24 mouse cellular contexts compared by ENCODE assay signal in genomic region chr15:98088889-98089288, GRCm38 (mm10). TPM values are rescaled to one million over a fixed set of nuclear protein-coding genes. Genes with fewer than 3 reads are reported as not detected.
DNase-seq lines count a peak whose midpoint lies in the region; ATAC-seq and TF ChIP-seq lines count a peak whose summit lies in the region.
"Had no signal": no experiment of that assay in that cellular context is flagged by ENCODE, and none has a peak within 500 bp of the region (broad histone marks: within the 10 kb centered on the region; RNA-seq: fewer than 3 reads in every experiment).

No protein-coding gene starts in this region.

- peaks cover 35% of the 10 kb centered on the region for H3K4me1 ChIP-seq in liver, embryonic 13.5 days (replicated peaks)
- peaks cover 5 to 36% of the 10 kb centered on the region in 2 experiments for H3K4me1 ChIP-seq in CH12.LX (ENCODE audit: control insufficient read depth in 1 of 2, insufficient read depth in 2 of 2)

- no peak for TF ChIP-seq CTCF in CH12.LX (conservative IDR thresholded peaks at IDR 0.05 in 1 of 2, IDR thresholded peaks at IDR 0.05 in 1 of 2; ENCODE audit: low read depth in 2 of 2, low read length in 2 of 2)

- peaks cover 55% of the 10 kb centered on the region for H3K36me3 ChIP-seq in liver, embryonic 13.5 days
- H3K36me3 ChIP-seq in CH12.LX (replicated peaks in 1 of 2; ENCODE audit: control insufficient read depth in 1 of 2, insufficient read depth in 1 of 2, low read length in 1 of 2): peaks cover 18 to 47% of the 10 kb centered on the region in 2 experiments
- H3K36me3 ChIP-seq in macrophage (ENCODE audit: inconsistent target): peaks cover 13% of the 10 kb centered on the region; the same call in 1 of the 2 replicates

- no peak overlapping the region for H3K4me2 ChIP-seq in liver, embryonic 13.5 days
- peak overlapping the region; percentile 89 for H3K4me2 ChIP-seq in CH12.LX (ENCODE audit: insufficient read depth, low read depth, poor library complexity, severe bottlenecking)
- H3K4me2 ChIP-seq: embryonic facial prominence, embryonic 12.5 days; hindbrain, embryonic 15.5 days; limb, embryonic 12.5 days; lung, embryonic 15.5 days; midbrain, embryonic 11.5 days had no signal

- H3K79me2 ChIP-seq in CH12.LX (replicated peaks; ENCODE audit: control insufficient read depth, extremely low read depth, insufficient read depth, poor library complexity, severe bottlenecking): peaks cover 39% of the 10 kb centered on the region
- peaks cover 67% of the 10 kb centered on the region for H3K79me2 ChIP-seq in macrophage (ENCODE audit: inconsistent target)

- ATAC-seq in liver, embryonic 13.5 days (ENCODE audit: low read depth): no peak

- TF ChIP-seq RAD21 in CH12.LX (IDR thresholded peaks at IDR 0.05; ENCODE audit: low read depth, low read length): no peak

- dilution Hi-C loops in CH12.LX (cut with MboI; ENCODE audit: extremely low pct_ligation_motif_present, extremely low pct_unique_long_range_greater_than_20kb, low sequenced_read_pairs): no loop called here

- H3K27ac ChIP-seq in liver, embryonic 13.5 days: no peak overlapping the region
- H3K27ac ChIP-seq in CH12.LX (ENCODE audit: insufficient read depth, low read depth): no peak overlapping the region
- peak overlapping the region; percentile 89 for H3K27ac ChIP-seq in macrophage
- H3K27ac ChIP-seq: embryonic facial prominence, embryonic 12.5 days; heart, embryonic 10.5 days; hindbrain, embryonic 15.5 days; layer of hippocampus, adult 2 months; limb, embryonic 12.5 days; liver, embryonic 14.5 days; lung, embryonic 15.5 days had no signal

- H3K4me3 ChIP-seq in liver, embryonic 13.5 days (replicated peaks): no peak overlapping the region
- H3K4me3 ChIP-seq in CH12.LX (replicated peaks in 1 of 3; ENCODE audit: low read depth in 2 of 3, low read length in 2 of 3, poor library complexity in 1 of 3) (no peak overlapping the region), macrophage (ENCODE audit: inconsistent target) (peak overlapping the region; percentile 37)
- H3K4me3 ChIP-seq: embryonic facial prominence, embryonic 12.5 days; heart, embryonic 10.5 days; hindbrain, embryonic 15.5 days; layer of hippocampus, adult 2 months; limb, embryonic 12.5 days; lung, embryonic 15.5 days had no signal

- 78% methylated on average over 1 of the region's 1 CpGs for WGBS in liver, embryonic 13.5 days (ENCODE audit: insufficient replicate concordance)
- 0% methylated on average over 1 of the region's 1 CpGs for WGBS in macrophage (ENCODE audit: missing documents)

- no peaks in the 10 kb centered on the region for H3K27me3 ChIP-seq in liver, embryonic 13.5 days
- H3K27me3 ChIP-seq in CH12.LX (replicated peaks): no peaks in the 10 kb centered on the region
- H3K27me3 ChIP-seq: embryonic facial prominence, embryonic 12.5 days; hindbrain, embryonic 15.5 days; limb, embryonic 12.5 days; lung, embryonic 15.5 days had no signal

- DNase-seq in liver, embryonic 13.5 days: no peak
- no peak for DNase-seq in liver
- DNase-seq in CH12.LX (ENCODE audit: extremely low read depth): no peak
- DNase-seq in thymus, postnatal 36 days: peak; percentile 7 to 29
- DNase-seq in kidney, postnatal 25 days: no peak
- no peak for DNase-seq in adrenal gland, adult 18-20 months (ENCODE audit: low spot score in 2 of 2)
- DNase-seq: adrenal gland, postnatal 36 days; cerebellum, adult 11-12 months; cerebellum, postnatal 10 days; kidney, adult 8-10 months; kidney, postnatal 14 days; layer of hippocampus, postnatal 36 days; lung, postnatal 36 days; right cerebral cortex, adult 18-20 months; right cerebral cortex, postnatal 4 days had no signal

- no peak for TF ChIP-seq EP300 in CH12.LX (IDR thresholded peaks at IDR 0.05; ENCODE audit: low read length)

- in situ Hi-C loops in CH12.LX (cut with MboI; ENCODE audit: low pct_ligation_motif_present, low pct_unique_long_range_greater_than_20kb, low sequenced_read_pairs): no loop called here

- H3K9me3 ChIP-seq in liver, embryonic 13.5 days (replicated peaks): no peaks in the 10 kb centered on the region
- no peaks in the 10 kb centered on the region for H3K9me3 ChIP-seq in CH12.LX (replicated peaks; ENCODE audit: low read length)
- H3K9me3 ChIP-seq: embryonic facial prominence, embryonic 12.5 days; heart, embryonic 10.5 days; hindbrain, embryonic 15.5 days; limb, embryonic 12.5 days; lung, embryonic 15.5 days had no signal

- peak overlapping the region; percentile 17; the same call in 1 of the 2 replicates for H3K9ac ChIP-seq in liver, embryonic 13.5 days
- H3K9ac ChIP-seq in CH12.LX (ENCODE audit: insufficient read depth, low read depth): no peak overlapping the region
- H3K9ac ChIP-seq: embryonic facial prominence, embryonic 12.5 days; hindbrain, embryonic 15.5 days; limb, embryonic 12.5 days; liver, embryonic 14.5 days; lung, embryonic 15.5 days had no signal

- TF ChIP-seq POLR2A in CH12.LX (IDR thresholded peaks at IDR 0.05; ENCODE audit: low read depth, low read length): no peak

TF ChIP-seq in CH12.LX, 34 proteins besides CTCF, POLR2A, EP300 and RAD21:
- TF ChIP-seq ZNF384 (IDR thresholded peaks at IDR 0.05; ENCODE audit: low read depth, low read length) (no peak), E2F4 (IDR thresholded peaks at IDR 0.05; ENCODE audit: insufficient replicate concordance, low read depth, low read length) (no peak), CHD1 (IDR thresholded peaks at IDR 0.05; ENCODE audit: low read depth, low read length) (no peak), POLR2AphosphoS2 (IDR thresholded peaks at IDR 0.05; ENCODE audit: low read depth, low read length) (no peak), RCOR1 (conservative IDR thresholded peaks at IDR 0.05; ENCODE audit: low read depth, low read length) (no peak), GABPA (IDR thresholded peaks at IDR 0.05; ENCODE audit: insufficient replicate concordance, low read depth, low read length) (no peak), SIN3A (IDR thresholded peaks at IDR 0.05; ENCODE audit: low read length) (no peak), HCFC1 (IDR thresholded peaks at IDR 0.05; ENCODE audit: low read depth, low read length) (no peak), NELFE (IDR thresholded peaks at IDR 0.05; ENCODE audit: low read depth, low read length) (no peak)
TF ChIP-seq in CH12.LX: peak in this region for 0.

RNA-seq across cellular contexts. Expression of gene Pfkm, which starts 3.5 kb away (rescaled TPM):
- 26.7 and 28.1 TPM in 2 replicates for polyA plus RNA-seq in liver, embryonic 13.5 days (2015; fragmentation: Nextera tagmentation; extraction: Ambion mirVana)
- total RNA-seq in CH12.LX (2012; rRNA removed) (23.8 and 29.6 TPM in 2 replicates), CH12.LX (2014; rRNA removed) (21.1 and 23.5 TPM in 2 replicates)
- polyA plus RNA-seq in CH12.LX (2012; ENCODE audit: insufficient read length, low read depth) (37.9 and 39.2 TPM in 2 replicates), macrophage (2018) (4.4 to 6.7 TPM (median 5.4 TPM) in 3 replicates)
- 10 to 100 TPM in 14 of 26 experiments, 1 to 10 TPM in 12; 3.8 to 16.4 (median 10.3) TPM for total RNA-seq in macrophage (2018; cell fraction: chromatin; rRNA removed)
- total RNA-seq in macrophage (2018; cell fraction: cytosol; rRNA removed): 1 to 10 TPM; 4.2 to 8.3 (median 6.2) TPM
- total RNA-seq in macrophage (2018; cell fraction: nucleus; rRNA removed): 10 to 100 TPM in 4 of 26 experiments, 1 to 10 TPM in 22; 3.2 to 13.5 (median 7.2) TPM
- 10 to 100 TPM; 71.0 to 86.3 TPM for total RNA-seq in adrenal gland, adult 18-20 months (2021)

RNA-seq across cellular contexts. Expression of gene Senp1, which starts 4.7 kb away (rescaled TPM):
- polyA plus RNA-seq in liver, embryonic 13.5 days (2015; fragmentation: Nextera tagmentation; extraction: Ambion mirVana): 17.1 and 21.7 TPM in 2 replicates
- total RNA-seq in CH12.LX (2012; rRNA removed) (14.9 and 17.1 TPM in 2 replicates), CH12.LX (2014; rRNA removed) (21.7 and 23.3 TPM in 2 replicates)
- polyA plus RNA-seq in CH12.LX (2012; ENCODE audit: insufficient read length, low read depth) (32.3 and 38.5 TPM in 2 replicates), macrophage (2018) (11.1 to 14.4 TPM (median 13.4 TPM) in 3 replicates)
- 100 to 1,000 TPM in 23 of 26 experiments, 10 to 100 TPM in 3; 91.1 to 162 (median 121) TPM for total RNA-seq in macrophage (2018; cell fraction: chromatin; rRNA removed)
- 10 to 100 TPM; 10.9 to 17.2 (median 12.6) TPM for total RNA-seq in macrophage (2018; cell fraction: cytosol; rRNA removed)
- total RNA-seq in macrophage (2018; cell fraction: nucleus; rRNA removed): 100 to 1,000 TPM in 1 of 26 experiments, 10 to 100 TPM in 25; 47.7 to 111 (median 65.2) TPM
- total RNA-seq in adrenal gland, adult 18-20 months (2021): 10 to 100 TPM; 16.3 to 16.9 TPM

Comparison
In these comparisons a context has a peak if more than half of its experiments do, and no peak if none do; other contexts are left out.
1. DNase-seq: peak in thymus, postnatal 36 days (2 of 2); none in liver, embryonic 13.5 days (single experiment), liver (single experiment), CH12.LX (single experiment), kidney, postnatal 25 days (0 of 2) and adrenal gland, adult 18-20 months (0 of 2).